Mouse (Mus musculus) erythroblast, embryonic 14.5 days (primary cell): Measurements from ENCODE around the gene Heatr6.

ENCODE experiments used
- GATA1 ChIP-seq: IDR thresholded peaks from 2 replicates; pipeline ENCODE4 v1.6.1; 2012; ENCODE audit warnings: low read length, inconsistent platforms, mixed read lengths
- TAL1 ChIP-seq: IDR thresholded peaks from 3 replicates; pipeline ENCODE4 v1.6.1; 2012; ENCODE audit warnings: low read length, inconsistent platforms, mixed read lengths

DNA sequence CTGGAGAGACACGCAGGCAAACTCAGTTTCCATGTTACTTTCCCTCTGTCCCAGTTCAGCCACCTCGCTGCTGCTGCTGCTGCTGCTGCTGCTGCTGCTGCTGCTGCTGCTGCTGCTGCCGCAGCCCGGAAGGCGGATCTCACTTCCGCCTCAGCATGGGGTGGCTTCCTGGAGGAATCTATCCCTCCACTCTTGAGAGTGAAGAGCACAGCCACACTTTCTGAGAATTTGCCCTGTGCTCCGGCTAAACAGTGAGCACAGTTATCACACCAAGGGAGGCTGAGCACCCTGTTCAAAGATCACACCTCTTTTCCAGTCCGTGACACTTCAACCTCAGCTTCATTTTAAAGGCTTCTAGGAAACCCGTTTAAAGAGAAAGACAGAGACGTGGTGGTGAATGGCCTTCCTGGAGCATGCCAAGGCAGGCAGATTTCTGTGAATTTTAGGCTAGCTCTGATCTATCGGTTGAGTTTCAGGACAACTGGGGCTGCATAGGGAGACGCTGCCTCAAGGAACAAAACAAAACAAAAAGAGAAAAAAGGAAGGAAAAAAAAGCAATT is 46.5 kb downstream of the Heatr6 start:
- TF ChIP-seq TAL1: no peak
- no peak for TF ChIP-seq GATA1
